Mouse (Mus musculus): ENCODE results near the gene Zfp628.

Zfp628 gene

DNA sequence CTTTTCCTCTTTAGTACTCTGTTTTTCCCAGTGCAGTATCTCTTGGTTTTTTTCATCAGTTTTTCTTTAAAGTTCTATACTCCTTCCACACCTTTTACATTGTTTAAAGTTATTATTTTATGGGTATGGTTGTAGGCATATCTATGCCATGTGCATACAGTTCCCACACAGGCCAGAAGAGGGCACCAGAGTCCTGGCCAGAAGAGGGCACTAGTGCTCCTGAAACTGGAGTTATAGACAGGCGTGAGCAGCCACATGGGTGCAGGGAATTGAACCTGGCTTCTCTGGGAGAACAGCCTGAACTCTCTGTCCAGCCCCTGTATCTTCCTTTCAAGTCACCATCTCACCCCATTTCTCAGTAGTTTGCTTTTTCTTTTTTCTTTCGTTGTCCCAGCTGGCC is 23.4 kb downstream of the Zfp628 start:
- in situ Hi-C loops (cut with MboI, MseI): no loop called here

DNA sequence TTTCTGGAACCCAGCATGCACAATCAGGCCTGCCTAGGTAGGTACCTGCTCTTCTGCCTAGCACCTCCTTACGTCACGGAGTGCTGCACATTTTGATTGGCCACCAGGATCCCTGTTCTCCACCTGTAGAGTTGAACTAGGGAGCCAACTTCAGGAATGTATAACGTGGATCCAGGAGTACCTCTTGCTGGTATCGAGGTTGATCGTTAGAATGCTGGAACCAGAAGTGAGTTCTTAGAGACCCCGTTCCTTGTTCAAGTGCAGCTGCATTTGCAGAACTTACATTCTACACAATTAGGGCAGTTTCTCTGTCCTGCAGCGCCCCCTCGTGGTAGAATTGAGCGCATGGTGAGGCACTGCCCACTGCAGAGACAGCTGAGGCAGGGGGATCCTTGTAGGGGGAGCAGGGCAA is 25.1 kb downstream of the Zfp628 start:
- in situ Hi-C loops (cut with MboI, MseI): loop anchor here (5.0 kb wide), 1 partner anchor 112 kb away; the partner anchor contains the start of gene Zfp580

- in situ Hi-C loops (cut with MboI, MseI): loop anchor here (5.0 kb wide), 1 partner anchor 110 kb away; the partner anchor contains the start of gene Zfp580
Observed at GRCm38 (mm10) chr7:4942673-4943072, 27.7 kb downstream of the Zfp628 start.

GRCm38 (mm10) chr7:4943223-4943815 is 28.3 kb downstream of the Zfp628 start:
- in situ Hi-C loops (cut with MboI, MseI): loop anchor here (5.0 kb wide), 1 partner anchor 109 kb away; the partner anchor contains the start of gene Zfp580

- in situ Hi-C loops (cut with MboI, MseI): no loop called here
Observed at GRCm38 (mm10) chr7:4947855-4948254, 32.8 kb downstream of the Zfp628 start.

GRCm38 (mm10) chr7:4948386-4948785 is 33.4 kb downstream of the Zfp628 start:
- in situ Hi-C loops (cut with MboI, MseI): no loop called here

DNA sequence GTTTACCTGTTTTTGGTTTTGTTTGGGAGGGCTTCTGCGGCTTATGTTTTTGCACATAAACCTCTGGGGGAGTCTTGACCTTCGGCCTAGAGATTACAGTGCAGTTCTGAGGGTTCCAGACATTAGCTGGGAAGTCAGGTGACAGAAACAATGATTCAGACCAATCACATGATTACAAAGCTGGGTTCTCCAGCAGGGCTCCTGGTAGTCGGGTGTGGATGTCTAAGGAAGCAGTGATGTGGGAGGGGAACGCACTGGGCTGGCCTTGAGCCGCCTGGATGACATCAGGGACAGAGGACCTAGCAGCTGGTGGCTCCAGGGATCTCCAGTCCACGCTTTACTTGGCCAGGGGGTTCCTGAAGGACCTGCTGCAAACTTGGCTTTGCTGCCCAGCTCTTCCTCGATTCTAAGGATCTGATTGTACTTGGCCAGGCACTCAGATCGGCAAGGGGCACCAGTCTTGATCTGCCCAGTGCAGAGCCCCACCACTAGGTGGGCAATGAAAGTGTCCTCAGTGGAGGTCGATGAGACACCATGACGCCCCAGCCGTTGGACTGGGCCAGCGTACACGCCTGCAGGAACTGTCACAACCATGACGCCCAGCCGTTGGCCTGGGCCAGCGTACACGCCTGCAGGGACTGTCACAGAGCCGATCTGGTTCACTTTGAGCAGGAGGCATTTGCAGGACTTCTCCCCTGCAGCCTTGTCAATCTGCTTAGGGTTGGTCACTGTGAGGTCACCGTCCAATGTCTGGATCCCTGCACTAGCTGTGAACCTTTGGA is 35.7 kb downstream of the Zfp628 start:
- in situ Hi-C loops (cut with MboI, MseI): no loop called here

DNA sequence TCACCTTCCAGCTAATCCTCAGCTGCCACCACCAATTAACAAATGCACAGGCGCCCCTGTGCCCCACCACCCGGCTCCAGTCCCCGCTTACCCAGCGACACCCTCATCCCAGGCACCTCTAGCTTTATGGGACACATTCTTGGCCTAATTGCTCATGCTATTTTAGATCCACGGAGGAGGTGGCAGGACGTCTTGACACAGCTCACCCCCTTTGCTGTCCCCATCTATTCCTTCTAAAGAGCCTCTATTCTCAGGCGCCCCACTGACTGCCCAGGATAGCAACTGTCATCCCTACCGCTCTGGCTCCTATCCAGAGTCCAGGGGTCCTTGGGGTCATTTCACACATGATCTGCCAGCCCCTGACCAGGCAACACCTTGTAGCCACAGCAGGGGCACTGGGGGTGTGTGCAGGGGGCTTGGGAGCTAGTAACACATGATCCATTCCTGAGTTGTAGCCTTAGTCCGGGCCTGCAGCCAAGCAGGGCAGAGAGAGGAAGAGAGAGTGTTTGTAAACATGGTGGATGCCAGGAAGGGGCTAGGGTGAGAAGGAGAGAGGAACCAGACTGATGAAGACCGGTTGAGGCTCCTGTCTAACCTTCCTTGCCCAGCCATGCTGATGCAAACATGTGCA is 38.9 kb downstream of the Zfp628 start:
- in situ Hi-C loops (cut with MboI, MseI): no loop called here

- in situ Hi-C loops (cut with MboI, MseI): no loop called here
Observed at GRCm38 (mm10) chr7:4957361-4957760, 42.3 kb downstream of the Zfp628 start.

- in situ Hi-C loops (cut with MboI, MseI): loop anchor here (10.0 kb wide), 1 partner anchor 729 kb away; the partner anchor contains the start of gene Lilra5
Observed at GRCm38 (mm10) chr7:4963527-4963926, 48.5 kb downstream of the Zfp628 start.

- in situ Hi-C loops (cut with MboI, MseI): loop anchor here (10.0 kb wide), 1 partner anchor 729 kb away; the partner anchor contains the start of gene Lilra5
Observed at GRCm38 (mm10) chr7:4964272-4964671, 49.3 kb downstream of the Zfp628 start, which contains the start of gene Sbk2. Gene Sbk2, minus strand, starts transcription at chr7:4964406.

DNA sequence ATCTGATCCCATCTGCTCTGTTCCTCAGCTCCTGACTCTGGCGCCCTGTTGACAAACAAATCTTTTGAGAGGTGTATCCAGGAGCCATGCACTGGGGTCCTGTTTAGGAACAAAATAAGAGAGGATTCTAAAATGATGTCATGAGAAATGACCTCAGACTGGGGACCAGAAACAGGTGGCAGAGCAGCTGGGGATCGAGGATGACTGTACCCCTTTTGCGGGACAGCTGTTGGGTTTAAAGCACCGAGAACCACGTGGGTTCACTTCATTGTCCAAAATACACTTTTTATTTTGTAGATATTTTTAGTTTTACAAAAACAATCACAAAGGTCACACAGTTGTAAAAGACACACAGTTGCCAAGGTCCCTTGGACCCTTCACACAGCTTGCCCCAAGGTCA is 50.0 kb downstream of the Zfp628 start:
- in situ Hi-C loops (cut with MboI, MseI): loop anchor here (10.0 kb wide), 1 partner anchor 730 kb away; the partner anchor contains the start of gene Lilra5

GRCm38 (mm10) chr7:4971068-4971467 is 56.1 kb downstream of the Zfp628 start, which contains the start of gene Sbk3:
Gene Sbk3, minus strand, starts transcription at chr7:4971168.
- in situ Hi-C loops (cut with MboI, MseI): no loop called here

All from T-helper 2 cell (primary cell).